Mouse (Mus musculus) c-Kit-positive CD71-positive TER-119-negative erythroid progenitor cells, embryonic 14.5 days (primary cell): ENCODE measurements around the gene Zbtb48.

Experiments used
- DNase-seq: peaks from one replicate; pipeline ENCODE4 v3.0.0-alpha.2; 2013; ENCODE audit warnings: low read depth

Zbtb48 gene

GRCm38 (mm10) chr4:152001335-152001734 lies 26.1 kb downstream of the Zbtb48 start:
- no peak for DNase-seq

- DNase-seq: no peak
Measured at GRCm38 (mm10) chr4:152000906-152001305, 26.6 kb downstream of the Zbtb48 start.

- no peak for DNase-seq
Measured at GRCm38 (mm10) chr4:151999481-151999880, 28.0 kb downstream of the Zbtb48 start.

GRCm38 (mm10) chr4:151997701-151998100 lies 29.8 kb downstream of the Zbtb48 start:
- DNase-seq: no peak

- no peak for DNase-seq
Measured at GRCm38 (mm10) chr4:151996951-151997222, 30.6 kb downstream of the Zbtb48 start.

GRCm38 (mm10) chr4:151996173-151996950 lies 31.1 kb downstream of the Zbtb48 start, which contains the start of gene Phf13:
Gene Phf13 (minus strand): TSS chr4:151996258.
- peak; percentile 96 for DNase-seq

GRCm38 (mm10) chr4:151995371-151996172 lies 31.9 kb downstream of the Zbtb48 start:
- DNase-seq: no peak

GRCm38 (mm10) chr4:151994228-151995171 lies 33.0 kb downstream of the Zbtb48 start:
- DNase-seq: peak; percentile 64

- DNase-seq: no peak
Measured at GRCm38 (mm10) chr4:151993035-151993434, 34.4 kb downstream of the Zbtb48 start.

- DNase-seq: no peak
Measured at GRCm38 (mm10) chr4:151992091-151992490, 35.4 kb downstream of the Zbtb48 start.

GRCm38 (mm10) chr4:151989110-151989488 lies 38.4 kb downstream of the Zbtb48 start:
- DNase-seq: no peak

GRCm38 (mm10) chr4:151988342-151989109 lies 38.9 kb downstream of the Zbtb48 start, which contains the start of gene Thap3:
Gene Thap3 (minus strand): TSS chr4:151988997.
- peak; percentile 49 for DNase-seq

GRCm38 (mm10) chr4:151988014-151988341 lies 39.5 kb downstream of the Zbtb48 start:
- DNase-seq: no peak

GRCm38 (mm10) chr4:151986650-151987049 lies 40.8 kb downstream of the Zbtb48 start:
- no peak for DNase-seq

GRCm38 (mm10) chr4:151985886-151986285 lies 41.6 kb downstream of the Zbtb48 start:
- DNase-seq: no peak

- DNase-seq: no peak
Measured at GRCm38 (mm10) chr4:151983560-151983959, 43.9 kb downstream of the Zbtb48 start.

- DNase-seq: no peak
Measured at GRCm38 (mm10) chr4:151983043-151983442, 44.4 kb downstream of the Zbtb48 start.

- peak; percentile 65 for DNase-seq
Measured at GRCm38 (mm10) chr4:151981363-151981762, 46.1 kb downstream of the Zbtb48 start.

GRCm38 (mm10) chr4:151980699-151981098 lies 46.8 kb downstream of the Zbtb48 start:
- DNase-seq: no peak

- DNase-seq: peak; percentile 65
Measured at GRCm38 (mm10) chr4:151977748-151978147, 49.7 kb downstream of the Zbtb48 start.

GRCm38 (mm10) chr4:151975441-151975840 lies 52.0 kb downstream of the Zbtb48 start:
- peak; percentile 65 for DNase-seq
